Mouse (Mus musculus) urinary bladder, postnatal 36 days (tissue): ENCODE measurements around the gene Cers6.
A peak's percentile ranks its signal among the peaks of the same experiment; 100 is the strongest.

Experiments
- DNase-seq, 2 experiments: peaks; one replicate each; pipeline ENCODE4 v3.0.0; 2022; ENCODE audit warnings: low spot score in 2 of 2, mixed read lengths in 1 of 2

The Cers6 gene

GRCm38 (mm10) chr2:68916299-68916698 lies 55.1 kb downstream of the Cers6 start:
- no peak for DNase-seq

GRCm38 (mm10) chr2:68917010-68917409 lies 55.8 kb downstream of the Cers6 start:
- DNase-seq, result no peak

- no peak for DNase-seq
These were observed 56.3 kb downstream of the Cers6 start for GRCm38 (mm10) chr2:68917524-68917923.

GRCm38 (mm10) chr2:68924344-68924743 lies 63.1 kb downstream of the Cers6 start:
- DNase-seq, result no peak

GRCm38 (mm10) chr2:68925542-68925941 lies 64.3 kb downstream of the Cers6 start:
- no peak for DNase-seq

GRCm38 (mm10) chr2:68926913-68927790 lies 65.9 kb downstream of the Cers6 start:
- DNase-seq, result no peak

GRCm38 (mm10) chr2:68932240-68932639 lies 71.0 kb downstream of the Cers6 start:
- no peak for DNase-seq

GRCm38 (mm10) chr2:68932656-68933055 lies 71.4 kb downstream of the Cers6 start:
- no peak for DNase-seq

GRCm38 (mm10) chr2:68934651-68935050 lies 73.4 kb downstream of the Cers6 start:
- no peak for DNase-seq

GRCm38 (mm10) chr2:68935721-68936294 lies 74.6 kb downstream of the Cers6 start:
- DNase-seq, result peak; percentile 32 to 68

GRCm38 (mm10) chr2:68936773-68937172 lies 75.5 kb downstream of the Cers6 start:
- no peak for DNase-seq

GRCm38 (mm10) chr2:68937833-68938232 lies 76.6 kb downstream of the Cers6 start:
- DNase-seq, result no peak

- no peak for DNase-seq
These were observed 83.7 kb downstream of the Cers6 start for GRCm38 (mm10) chr2:68944898-68945297.

- DNase-seq, result no peak
These were observed 84.7 kb downstream of the Cers6 start for GRCm38 (mm10) chr2:68945976-68946375.

GRCm38 (mm10) chr2:68946819-68947218 lies 85.6 kb downstream of the Cers6 start:
- no peak for DNase-seq

GRCm38 (mm10) chr2:68949137-68949536 lies 87.9 kb downstream of the Cers6 start:
- no peak for DNase-seq

GRCm38 (mm10) chr2:68949728-68950127 lies 88.5 kb downstream of the Cers6 start:
- DNase-seq, result no peak

GRCm38 (mm10) chr2:68951706-68952105 lies 90.5 kb downstream of the Cers6 start:
- DNase-seq, result no peak

GRCm38 (mm10) chr2:68953688-68954087 lies 92.4 kb downstream of the Cers6 start:
- no peak for DNase-seq

- DNase-seq, result no peak
These were observed 94.3 kb downstream of the Cers6 start for GRCm38 (mm10) chr2:68955496-68955895.

- DNase-seq, result no peak
These were observed 94.9 kb downstream of the Cers6 start for GRCm38 (mm10) chr2:68956146-68956545.

GRCm38 (mm10) chr2:68957831-68958230 lies 96.6 kb downstream of the Cers6 start:
- DNase-seq, result no peak

GRCm38 (mm10) chr2:68959573-68959972 lies 98.3 kb downstream of the Cers6 start:
- no peak for DNase-seq
